Mouse (Mus musculus): ENCODE results near the gene Hoxa6.

Hoxa6 gene

GRCm38 (mm10) chr6:52228475-52229465 is 20.2 kb upstream of the Hoxa6 start:
- no peak for DNase-seq (ENCODE audit: low read depth in 2 of 2, low spot score in 2 of 2)

GRCm38 (mm10) chr6:52227470-52228222 is 19.1 kb upstream of the Hoxa6 start:
- DNase-seq (ENCODE audit: low read depth in 2 of 2, low spot score in 2 of 2): no peak

GRCm38 (mm10) chr6:52226569-52227257 is 18.2 kb upstream of the Hoxa6 start:
- DNase-seq (ENCODE audit: low read depth in 2 of 2, low spot score in 2 of 2): no peak

GRCm38 (mm10) chr6:52225612-52226568 is 17.4 kb upstream of the Hoxa6 start:
- no peak for DNase-seq (ENCODE audit: low read depth in 2 of 2, low spot score in 2 of 2)

- DNase-seq (ENCODE audit: low read depth in 2 of 2, low spot score in 2 of 2): no peak
Observed at GRCm38 (mm10) chr6:52224895-52225611, 16.5 kb upstream of the Hoxa6 start.

GRCm38 (mm10) chr6:52223939-52224760 is 15.6 kb upstream of the Hoxa6 start:
- DNase-seq (ENCODE audit: low read depth in 2 of 2, low spot score in 2 of 2): no peak

GRCm38 (mm10) chr6:52222729-52223128 is 14.2 kb upstream of the Hoxa6 start:
- DNase-seq (ENCODE audit: low read depth in 2 of 2, low spot score in 2 of 2): no peak

GRCm38 (mm10) chr6:52221993-52222685 is 13.6 kb upstream of the Hoxa6 start:
- DNase-seq (ENCODE audit: low read depth in 2 of 2, low spot score in 2 of 2): no peak

GRCm38 (mm10) chr6:52221337-52221992 is 12.9 kb upstream of the Hoxa6 start, which contains the start of gene Hoxa7:
TSS of gene Hoxa7 (minus strand) at chr6:52221854.
- peak; percentile 76 to 78 for DNase-seq (ENCODE audit: low read depth in 2 of 2, low spot score in 2 of 2)

- no peak for DNase-seq (ENCODE audit: low read depth in 2 of 2, low spot score in 2 of 2)
Observed at GRCm38 (mm10) chr6:52220865-52221310, 12.4 kb upstream of the Hoxa6 start.

GRCm38 (mm10) chr6:52220003-52220864 is 11.7 kb upstream of the Hoxa6 start:
- no peak for DNase-seq (ENCODE audit: low read depth in 2 of 2, low spot score in 2 of 2)

- DNase-seq (ENCODE audit: low read depth in 2 of 2, low spot score in 2 of 2): no peak
Observed at GRCm38 (mm10) chr6:52219234-52219942, 10.9 kb upstream of the Hoxa6 start.

- no peak for DNase-seq (ENCODE audit: low read depth in 2 of 2, low spot score in 2 of 2)
Observed at GRCm38 (mm10) chr6:52218643-52219215, 10.2 kb upstream of the Hoxa6 start.

- no peak for DNase-seq (ENCODE audit: low read depth in 2 of 2, low spot score in 2 of 2)
Observed at GRCm38 (mm10) chr6:52217895-52218642, 9.5 kb upstream of the Hoxa6 start.

- DNase-seq (ENCODE audit: low read depth in 2 of 2, low spot score in 2 of 2): no peak
Observed at GRCm38 (mm10) chr6:52217459-52217768, 8.9 kb upstream of the Hoxa6 start.

Measured in CD8-positive naive resting alpha-beta T cell, adult 2 months (primary cell).